Mouse (Mus musculus): ENCODE data around the gene Gm7075. TPM values are rescaled to one million over a fixed set of nuclear protein-coding genes. Genes with fewer than 3 reads are reported as not detected.
"Not testable (repeated sequence)": the region's sequence is repeated elsewhere in the genome, so short reads cannot be mapped to it uniquely, and the experiment has no call there.

The Gm7075 gene
- polyA plus RNA-seq, 1 experiment from 2014 or later: not detected

- no peak for DNase-seq (ENCODE audit: low spot score)
These were observed 2.2 kb upstream of the Gm7075 start for GRCm38 (mm10) chr10:63423591-63424474.

GRCm38 (mm10) chr10:63422736-63422992, 1.1 kb upstream of the Gm7075 start:
- DNase-seq (ENCODE audit: low spot score): no peak

DNA sequence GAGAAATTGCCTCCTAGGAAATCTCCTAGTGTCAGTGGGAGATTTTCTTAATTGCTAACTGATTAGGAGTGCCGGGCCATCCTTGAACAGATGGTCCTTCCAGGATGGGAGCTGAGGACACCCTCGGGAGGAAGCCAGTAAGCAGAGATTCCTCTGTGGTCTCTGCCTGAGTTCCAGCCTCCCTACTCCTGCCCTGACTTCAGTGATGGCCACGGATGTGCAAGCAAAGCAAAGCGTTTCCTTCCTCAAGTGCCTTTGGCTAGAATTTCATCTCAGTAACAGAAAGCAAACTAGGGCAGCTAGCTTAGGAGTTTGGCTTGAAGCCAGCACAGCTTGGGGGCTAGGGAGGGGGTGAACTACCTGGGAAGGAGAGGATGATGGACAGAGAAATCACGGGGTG, 4.5 kb downstream of the Gm7075 start:
- DNase-seq (ENCODE audit: low spot score): no peak

DNA sequence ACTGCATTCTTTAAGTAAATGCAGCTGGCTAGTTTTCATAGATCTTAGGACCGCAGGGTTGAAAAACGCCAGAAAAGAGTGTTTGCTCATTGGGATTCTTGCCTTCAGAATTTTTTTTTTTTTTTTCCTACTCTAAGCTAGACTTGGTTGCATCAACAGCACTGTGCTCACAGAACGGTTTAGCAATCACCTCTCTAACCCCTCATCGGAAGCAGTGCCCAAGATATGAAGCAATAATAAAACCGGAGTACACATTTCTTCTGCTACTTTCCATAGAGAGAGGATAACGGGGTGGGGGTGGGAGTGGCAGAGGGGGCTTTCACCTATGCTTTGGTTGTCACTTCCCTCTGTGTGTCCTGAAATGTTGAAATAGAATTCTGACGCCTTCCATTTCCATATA, 5.7 kb downstream of the Gm7075 start:
- DNase-seq (ENCODE audit: low spot score): no peak

GRCm38 (mm10) chr10:63415287-63415686, 6.3 kb downstream of the Gm7075 start:
- DNase-seq (ENCODE audit: low spot score): no peak

GRCm38 (mm10) chr10:63412756-63413155, 8.8 kb downstream of the Gm7075 start:
- DNase-seq (ENCODE audit: low spot score): no peak

DNA sequence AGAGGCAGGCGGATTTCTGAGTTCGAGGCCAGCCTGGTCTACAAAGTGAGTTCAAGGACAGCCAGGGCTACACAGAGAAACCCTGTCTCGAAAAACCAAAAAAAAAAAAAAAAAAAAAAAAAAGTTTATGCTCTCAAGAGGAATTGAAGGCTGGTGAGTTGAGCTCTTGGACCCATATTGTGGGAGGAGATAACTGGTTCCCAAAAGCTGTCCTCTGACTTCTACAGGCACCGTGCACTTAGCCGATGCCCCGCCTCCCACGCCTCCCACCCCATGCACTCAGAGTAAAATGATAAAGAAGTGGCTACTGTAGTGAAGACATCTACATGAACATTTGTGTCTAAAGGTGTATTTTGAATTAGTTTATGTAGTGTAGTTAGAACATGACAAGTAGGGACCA, 9.9 kb downstream of the Gm7075 start:
- DNase-seq (ENCODE audit: low spot score): not testable (repeated sequence)

DNA sequence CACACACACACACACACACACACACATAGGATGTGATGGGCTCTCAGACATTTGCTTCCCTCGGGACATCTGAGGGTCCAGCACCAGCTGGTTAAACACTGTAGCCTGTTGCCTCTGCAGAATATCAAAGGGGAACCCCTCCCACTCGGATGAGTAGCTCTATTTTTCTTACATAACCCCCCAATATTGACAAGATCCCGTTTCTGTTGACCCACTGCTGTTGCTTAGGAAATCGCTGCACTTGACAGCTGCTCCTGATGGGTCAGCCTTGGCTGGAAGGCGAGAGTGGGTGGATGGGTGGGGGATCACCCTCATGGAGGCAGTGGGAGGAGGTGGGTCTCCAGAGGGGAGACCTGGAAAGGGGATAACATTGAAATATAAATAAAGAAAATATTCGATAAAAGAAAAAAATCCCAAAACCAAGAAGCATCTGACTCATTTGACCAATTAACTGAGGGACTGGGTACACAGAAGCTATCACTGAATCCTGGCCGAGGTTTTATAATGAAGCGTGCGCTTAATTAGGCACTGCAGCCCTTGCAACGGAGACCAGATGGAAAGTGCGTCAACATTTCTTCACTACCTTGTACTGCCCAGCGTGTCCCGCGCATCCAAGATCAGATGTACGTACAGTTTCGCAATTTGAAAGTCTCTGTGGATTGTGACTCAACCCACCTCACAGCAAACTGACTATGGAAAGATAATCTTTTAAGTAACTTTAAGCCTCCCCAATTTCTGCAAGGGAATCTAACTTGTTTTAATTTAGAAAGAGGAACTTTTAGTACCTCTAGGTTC, 11.2 kb downstream of the Gm7075 start:
- no peak for DNase-seq (ENCODE audit: low spot score)

DNA sequence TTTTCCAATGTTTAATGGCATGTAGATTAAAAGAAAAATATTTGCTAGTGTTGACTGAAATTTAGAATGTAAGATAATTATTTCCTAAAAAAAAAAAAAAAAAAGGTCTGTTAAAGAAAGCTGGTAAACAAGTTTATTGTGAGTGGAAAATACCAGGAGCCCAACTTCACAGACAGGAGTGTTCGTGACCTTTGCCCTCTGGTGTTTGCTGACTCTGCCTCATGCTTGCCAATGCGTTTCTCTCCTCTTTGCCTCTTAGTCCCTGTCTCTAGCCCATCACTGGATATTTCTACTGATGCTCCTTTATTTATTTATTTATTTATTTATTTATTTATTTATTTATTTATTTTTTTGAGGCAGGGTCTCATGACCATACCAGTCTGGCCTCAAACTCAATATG, 18.0 kb downstream of the Gm7075 start:
- DNase-seq (ENCODE audit: low spot score): no peak

- no peak for DNase-seq (ENCODE audit: low spot score)
These were observed 18.7 kb downstream of the Gm7075 start for GRCm38 (mm10) chr10:63402731-63403504.

DNA sequence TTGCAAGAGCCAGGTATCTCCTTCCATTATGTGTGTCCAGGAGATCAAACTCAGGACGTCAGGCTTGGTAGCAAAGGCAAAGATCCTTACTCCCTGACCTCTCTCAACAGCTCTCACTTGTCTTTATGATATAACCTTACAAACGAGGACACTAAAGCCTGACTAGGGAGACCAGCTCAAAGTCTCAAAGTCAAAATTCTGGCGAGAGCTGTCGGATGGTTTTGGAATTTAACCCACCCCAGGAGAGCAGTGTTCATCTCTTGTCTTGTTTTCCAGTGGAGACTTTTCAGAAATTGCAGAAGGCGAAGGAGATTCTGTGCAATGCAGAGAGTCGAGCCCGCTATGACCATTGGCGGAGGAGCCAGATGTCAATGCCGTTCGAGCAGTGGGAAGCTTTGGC, 24.6 kb downstream of the Gm7075 start:
- no peak for DNase-seq (ENCODE audit: low spot score)

- DNase-seq (ENCODE audit: low spot score): no peak
These were observed 32.6 kb downstream of the Gm7075 start for GRCm38 (mm10) chr10:63388948-63389347.

DNA sequence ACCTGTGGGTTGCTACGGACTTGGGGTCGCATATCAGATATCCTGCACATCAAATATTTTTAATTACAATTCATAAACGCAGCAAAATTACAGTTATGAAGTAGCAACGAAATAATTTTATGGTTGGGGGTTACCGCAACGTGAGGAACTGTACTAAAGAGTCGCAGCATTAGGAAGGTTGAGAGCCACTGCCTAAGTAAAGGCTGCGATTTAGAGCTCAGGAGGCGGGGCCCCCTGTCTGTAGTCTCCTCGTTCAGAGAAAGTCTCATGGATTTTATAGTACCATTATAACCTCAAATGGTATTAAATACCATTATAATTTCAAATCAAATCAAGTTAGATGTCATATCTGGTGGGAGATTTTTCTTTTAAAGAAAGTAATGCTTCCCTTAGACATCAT, 34.6 kb downstream of the Gm7075 start:
- DNase-seq (ENCODE audit: low spot score): peak; percentile 25

DNA sequence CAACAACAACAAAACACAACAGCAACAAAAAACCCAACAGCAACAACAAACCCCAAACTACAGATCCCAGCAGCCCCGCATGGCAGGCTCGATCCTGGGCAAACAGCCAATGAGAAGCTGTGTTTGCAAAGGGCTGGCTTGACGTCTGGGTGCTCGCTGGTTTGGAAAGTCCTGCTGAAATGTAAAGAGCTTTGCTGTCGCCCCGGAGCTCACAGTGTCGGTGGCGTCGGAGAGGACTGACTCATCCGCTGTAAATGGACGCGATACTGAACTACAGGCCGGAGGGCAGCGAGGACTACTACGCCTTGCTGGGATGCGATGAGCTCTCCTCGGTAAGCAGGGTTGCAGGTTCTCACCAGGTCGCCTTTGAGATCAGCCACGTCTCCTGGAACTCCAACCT, 35.1 kb downstream of the Gm7075 start:
- DNase-seq (ENCODE audit: low spot score): peak; percentile 79

GRCm38 (mm10) chr10:63385897-63386296, 35.7 kb downstream of the Gm7075 start:
- DNase-seq (ENCODE audit: low spot score): not testable (repeated sequence)

DNA sequence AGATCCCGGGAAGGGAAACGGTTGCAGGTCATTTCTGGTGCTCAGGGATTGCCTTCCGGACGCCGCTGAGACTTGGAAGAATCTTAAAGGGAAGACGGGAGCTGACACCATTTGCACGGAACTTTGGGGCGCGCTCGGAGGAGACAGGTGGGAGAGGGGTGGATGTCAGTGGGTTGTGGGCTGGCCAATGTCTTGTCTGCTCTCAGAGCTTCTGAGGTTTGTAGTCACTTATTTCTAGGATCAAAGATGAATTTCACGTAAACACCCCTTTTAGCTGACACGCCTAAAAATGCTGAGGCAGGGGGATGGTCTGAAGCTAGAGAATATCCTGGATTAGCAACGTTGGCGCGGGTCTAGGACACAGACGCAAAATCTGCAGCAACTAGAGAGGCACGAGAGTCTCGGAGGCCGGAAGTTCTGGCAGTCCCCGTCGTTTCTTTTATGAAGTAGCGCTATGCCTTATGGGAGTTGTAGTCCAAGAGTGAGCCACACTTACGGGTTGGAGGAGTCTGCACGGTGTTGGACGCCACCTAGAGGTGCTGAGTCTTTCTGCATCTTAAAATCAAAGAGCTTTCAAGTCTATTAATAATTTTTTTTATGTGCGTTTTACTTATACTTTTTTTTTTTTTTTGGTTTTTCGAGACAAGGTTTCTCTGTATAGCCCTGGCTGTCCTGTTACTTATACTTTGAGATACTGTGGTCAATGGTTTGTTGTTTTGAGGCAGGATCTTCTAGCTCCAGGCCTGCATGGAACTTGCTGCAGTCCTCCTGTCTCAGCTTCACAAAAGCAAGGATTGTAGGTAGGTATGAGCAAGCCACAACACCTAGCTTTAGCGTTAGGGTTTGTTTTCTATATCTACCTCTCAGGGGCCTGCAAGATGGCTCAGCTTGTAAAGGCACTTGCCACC, 39.0 kb downstream of the Gm7075 start, which contains the start of gene Dnajc12:
Gene Dnajc12, plus strand, starts transcription at position 72 of the 908 bp plus-strand sequence.
- DNase-seq (ENCODE audit: low spot score): peak; percentile 96

- peak; percentile 46 for DNase-seq (ENCODE audit: low spot score)
These were observed 39.9 kb downstream of the Gm7075 start, which contains the start of gene Sirt1 for GRCm38 (mm10) chr10:63381498-63382280. Sirt1 (minus strand) TSS chr10:63381704.

DNA sequence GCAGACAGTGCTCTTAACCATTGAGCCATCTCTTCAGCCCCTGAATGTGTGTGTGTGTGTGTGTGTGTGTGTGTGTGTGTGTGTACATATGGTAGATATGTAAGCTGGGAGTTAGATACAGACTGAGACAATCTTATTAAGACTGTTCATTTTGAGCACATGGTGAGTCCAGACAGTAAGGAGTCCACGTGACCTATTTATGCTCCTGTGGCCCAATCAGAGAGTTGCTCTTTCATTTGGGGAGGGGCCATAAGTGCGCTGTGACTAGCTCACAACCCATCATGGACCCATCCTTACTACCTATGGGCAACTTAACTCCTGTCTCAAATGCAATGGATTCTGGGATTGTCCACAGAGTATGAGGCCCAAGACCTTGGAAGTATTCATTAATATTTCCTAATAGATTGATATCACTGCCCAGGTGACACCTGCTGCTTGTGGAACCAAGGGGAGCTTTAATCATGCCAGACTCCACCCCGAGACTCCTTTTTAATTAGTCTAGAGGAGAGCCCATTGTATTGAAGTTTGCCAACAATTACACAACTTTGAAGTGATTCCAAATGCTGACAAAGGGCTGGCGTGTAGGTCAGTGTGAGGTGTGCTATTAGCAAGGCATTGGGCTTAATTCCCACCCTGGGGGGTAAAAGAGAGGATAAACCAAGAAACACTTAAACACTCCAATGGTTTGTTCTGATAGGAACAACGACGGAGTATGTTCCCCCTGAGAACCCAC, 42.5 kb downstream of the Gm7075 start:
- no peak for DNase-seq (ENCODE audit: low spot score)

- peak; percentile 67 for DNase-seq (ENCODE audit: low spot score)
These were observed 44.1 kb downstream of the Gm7075 start for GRCm38 (mm10) chr10:63377468-63377867.
